In genomic region chr2:180235788-180236187, GRCm38 (mm10) we compare ENCODE assay signal across 16 mouse cellular contexts. TPM values are rescaled to one million over a fixed set of nuclear protein-coding genes. Genes with fewer than 3 reads are reported as not detected.
A peak's percentile ranks its signal among the peaks of the same experiment; 100 is the strongest.
DNase-seq lines count a peak whose midpoint lies in the region; ATAC-seq and TF ChIP-seq lines count a peak whose summit lies in the region.
"Had no signal": no experiment of that assay in that cellular context is flagged by ENCODE, and none has a peak within 500 bp of the region (broad histone marks: within the 10 kb centered on the region; RNA-seq: fewer than 3 reads in every experiment).

No protein-coding gene starts in this region.

- H3K9me3 ChIP-seq in heart, embryonic 12.5 days (replicated peaks): no peaks in the 10 kb centered on the region; the same call in 1 of the 2 replicates
- H3K9me3 ChIP-seq in limb, embryonic 12.5 days: no peaks in the 10 kb centered on the region
- no peaks in the 10 kb centered on the region for H3K9me3 ChIP-seq in stomach, embryonic 16.5 days (replicated peaks; ENCODE audit: control insufficient read depth, low read length)
- H3K9me3 ChIP-seq: forebrain, embryonic 13.5 days had no signal

- H3K27me3 ChIP-seq in heart, embryonic 12.5 days (replicated peaks): no peaks in the 10 kb centered on the region
- H3K27me3 ChIP-seq in limb, embryonic 12.5 days: no peaks in the 10 kb centered on the region
- no peaks in the 10 kb centered on the region for H3K27me3 ChIP-seq in stomach, embryonic 16.5 days (ENCODE audit: control insufficient read depth, insufficient read depth, low read length)
- H3K27me3 ChIP-seq: forebrain, embryonic 13.5 days; Patski had no signal

- no peak overlapping the region for H3K4me2 ChIP-seq in heart, embryonic 12.5 days
- no peak overlapping the region for H3K4me2 ChIP-seq in limb, embryonic 12.5 days
- no peak overlapping the region for H3K4me2 ChIP-seq in stomach, embryonic 16.5 days (ENCODE audit: low read depth, low read length)
- H3K4me2 ChIP-seq: forebrain, embryonic 13.5 days had no signal

- WGBS in heart, embryonic 12.5 days: 76% methylated on average over 4 of the region's 4 CpGs
- WGBS in lung, adult 2 months: 65% methylated on average over 4 of the region's 4 CpGs
- 83% methylated on average over 4 of the region's 4 CpGs for WGBS in limb, embryonic 12.5 days
- 68% methylated on average over 4 of the region's 4 CpGs for WGBS in stomach, embryonic 16.5 days

- peaks cover 41% of the 10 kb centered on the region for H3K4me1 ChIP-seq in heart, embryonic 12.5 days (replicated peaks)
- H3K4me1 ChIP-seq in lung, adult 2 months (ENCODE audit: control insufficient read depth, insufficient read depth, low read length): peaks cover 17% of the 10 kb centered on the region
- H3K4me1 ChIP-seq in limb, embryonic 12.5 days (replicated peaks): peaks cover 23% of the 10 kb centered on the region
- H3K4me1 ChIP-seq in stomach, embryonic 16.5 days (ENCODE audit: control insufficient read depth, insufficient read depth, low read length): peaks cover 33% of the 10 kb centered on the region

- no peak overlapping the region for H3K9ac ChIP-seq in heart, embryonic 12.5 days
- no peak overlapping the region for H3K9ac ChIP-seq in limb, embryonic 12.5 days (replicated peaks)
- no peak overlapping the region for H3K9ac ChIP-seq in stomach, embryonic 16.5 days (ENCODE audit: low read length)
- H3K9ac ChIP-seq: forebrain, embryonic 13.5 days had no signal

- intact Hi-C loops in heart, postnatal 14 days (cut with DNase I): no loop called here

- TF ChIP-seq POLR2A in lung, adult 2 months (IDR thresholded peaks at IDR 0.05; ENCODE audit: borderline replicate concordance, extremely low read depth, low read depth, low read length): no peak

- H3K4me3 ChIP-seq in heart, embryonic 12.5 days: no peak overlapping the region
- no peak overlapping the region for H3K4me3 ChIP-seq in lung, adult 2 months (replicated peaks; ENCODE audit: extremely low read depth, low read depth, low read length)
- H3K4me3 ChIP-seq in limb, embryonic 12.5 days (replicated peaks): no peak overlapping the region
- H3K4me3 ChIP-seq in stomach, embryonic 16.5 days (replicated peaks; ENCODE audit: low read length): no peak overlapping the region
- H3K4me3 ChIP-seq: forebrain, embryonic 13.5 days; left cerebral cortex, adult 2 months had no signal

- peak overlapping the region; percentile 41 for H3K27ac ChIP-seq in heart, embryonic 12.5 days (ENCODE audit: poor library complexity, severe bottlenecking)
- peak overlapping the region; percentile 83 for H3K27ac ChIP-seq in limb, embryonic 12.5 days
- H3K27ac ChIP-seq in stomach, embryonic 16.5 days (ENCODE audit: low read length): peak overlapping the region; percentile 92
- H3K27ac ChIP-seq: forebrain, embryonic 13.5 days; left cerebral cortex, adult 2 months had no signal

- no peak for TF ChIP-seq CTCF in lung, adult 2 months (IDR thresholded peaks at IDR 0.05; ENCODE audit: insufficient read depth, low read length)

- ATAC-seq in heart, embryonic 12.5 days (ENCODE audit: insufficient number of reproducible peaks, low FRiP score): no peak
- no peak for ATAC-seq in limb, embryonic 12.5 days (ENCODE audit: insufficient number of reproducible peaks, insufficient read depth, low FRiP score, low TSS enrichment, low read depth)
- ATAC-seq in stomach, embryonic 16.5 days (ENCODE audit: insufficient read depth, low FRiP score): no peak
- ATAC-seq: forebrain, embryonic 13.5 days had no signal

- H3K36me3 ChIP-seq in heart, embryonic 12.5 days: no peaks in the 10 kb centered on the region
- no peaks in the 10 kb centered on the region for H3K36me3 ChIP-seq in limb, embryonic 12.5 days
- no peaks in the 10 kb centered on the region for H3K36me3 ChIP-seq in stomach, embryonic 16.5 days (ENCODE audit: control insufficient read depth, insufficient read depth, low read length)

- DNase-seq in heart, postnatal 14 days: no peak
- peak; percentile 23 for DNase-seq in lung, adult 2 months
- DNase-seq in lung, postnatal 14 days: no peak
- DNase-seq in cerebellum, postnatal 25 days: no peak
- no peak for DNase-seq in thymus, postnatal 25 days
- DNase-seq: adrenal gland, postnatal 10 days; B cell, adult 2 months; gastrocnemius, postnatal 14 days; thymus, adult 2 months had no signal

RNA-seq across cellular contexts. Expression of gene Lama5, which starts 10.1 kb away (rescaled TPM):
- polyA plus RNA-seq in heart, embryonic 12.5 days (2016; fragmentation: Nextera tagmentation; extraction: Ambion mirVana): 31.7 and 38.1 TPM in 2 replicates
- total RNA-seq in heart, postnatal 14 days (2021): 10 to 100 TPM; 43.1 to 63.7 TPM
- polyA plus RNA-seq in lung, adult 2 months (2012; rRNA removed): 145 and 148 TPM in 2 replicates
- 20.9 and 22.3 TPM in 2 replicates for polyA plus RNA-seq in limb, embryonic 12.5 days (2016; fragmentation: Nextera tagmentation; extraction: Ambion mirVana)
- polyA plus RNA-seq in stomach, embryonic 16.5 days (2015; fragmentation: Nextera tagmentation; extraction: Ambion mirVana): 61.3 and 64.6 TPM in 2 replicates

RNA-seq across cellular contexts. Expression of gene Rps21, which starts 21.4 kb away (rescaled TPM):
- 336 and 349 TPM in 2 replicates for polyA plus RNA-seq in heart, embryonic 12.5 days (2016; fragmentation: Nextera tagmentation; extraction: Ambion mirVana)
- total RNA-seq in heart, postnatal 14 days (2021): 100 to 1,000 TPM; 460 to 507 TPM
- 2,052 and 2,661 TPM in 2 replicates for polyA plus RNA-seq in lung, adult 2 months (2012; rRNA removed)
- polyA plus RNA-seq in limb, embryonic 12.5 days (2016; fragmentation: Nextera tagmentation; extraction: Ambion mirVana): 608 and 631 TPM in 2 replicates
- polyA plus RNA-seq in stomach, embryonic 16.5 days (2015; fragmentation: Nextera tagmentation; extraction: Ambion mirVana): 408 and 537 TPM in 2 replicates

RNA-seq across cellular contexts. Expression of gene Cables2, which starts 37.5 kb away (rescaled TPM):
- polyA plus RNA-seq in heart, embryonic 12.5 days (2016; fragmentation: Nextera tagmentation; extraction: Ambion mirVana): 15.8 and 16.2 TPM in 2 replicates
- 10 to 100 TPM; 14.3 to 14.6 TPM for total RNA-seq in heart, postnatal 14 days (2021)
- 22.7 and 28.2 TPM in 2 replicates for polyA plus RNA-seq in lung, adult 2 months (2012; rRNA removed)
- polyA plus RNA-seq in limb, embryonic 12.5 days (2016; fragmentation: Nextera tagmentation; extraction: Ambion mirVana): 20.7 and 23.7 TPM in 2 replicates
- 4.3 and 4.6 TPM in 2 replicates for polyA plus RNA-seq in stomach, embryonic 16.5 days (2015; fragmentation: Nextera tagmentation; extraction: Ambion mirVana)

RNA-seq across cellular contexts. Expression of gene Rbbp8nl, which starts 53.9 kb away (rescaled TPM):
- not detected in 2 replicates for polyA plus RNA-seq in heart, embryonic 12.5 days (2016; fragmentation: Nextera tagmentation; extraction: Ambion mirVana)
- total RNA-seq in heart, postnatal 14 days (2021): not detected
- 1.4 and 2.3 TPM in 2 replicates for polyA plus RNA-seq in lung, adult 2 months (2012; rRNA removed)
- polyA plus RNA-seq in limb, embryonic 12.5 days (2016; fragmentation: Nextera tagmentation; extraction: Ambion mirVana): 0.52 and 0.56 TPM in 2 replicates
- 3.7 and 5.9 TPM in 2 replicates for polyA plus RNA-seq in stomach, embryonic 16.5 days (2015; fragmentation: Nextera tagmentation; extraction: Ambion mirVana)
- total RNA-seq: adrenal gland, postnatal 10 days; gastrocnemius, postnatal 14 days; left cerebral cortex, adult 2 months; megakaryocyte, adult 5-6 weeks had no signal
- polyA plus RNA-seq: forebrain, embryonic 13.5 days; Patski had no signal

Comparison
In these comparisons a context has a peak if more than half of its experiments do, and no peak if none do; other contexts are left out.
1. H3K27ac ChIP-seq: peak in every context shown above with its lines; median percentile 92 in stomach, embryonic 16.5 days; 83 in limb, embryonic 12.5 days; 41 in heart, embryonic 12.5 days.